Mouse (Mus musculus) left cerebral cortex, adult 2 months (tissue): Measurements from ENCODE around the gene Trpc5. TPM values are rescaled to one million over a fixed set of nuclear protein-coding genes. Genes with fewer than 3 reads are reported as not detected.

Experiments
- DNase-seq, 2 experiments: peaks; one replicate each; pipeline ENCODE4 v3.0.0; 2021 to 2022; ENCODE audit warnings: low spot score in 2 of 2, mixed read lengths in 1 of 2; ENCODE audit errors: extremely low spot score in 1 of 2
- H3K27ac ChIP-seq: fragments of 200-600 bp; 2 replicates; pipeline ENCODE4 v1.8.1; 2022
- H3K4me3 ChIP-seq: fragments of 200-600 bp; 2 replicates; pipeline ENCODE4 v1.8.1; 2022
- CTCF ChIP-seq: fragments of 200-600 bp; IDR thresholded peaks from 2 replicates; pipeline ENCODE4 v1.8.1; 2022; ENCODE audit warnings: antibody characterized with exemption, mild to moderate bottlenecking, moderate library complexity
- intact Hi-C: fragments of 180-260 bp; cut with DNase I; formaldehyde crosslinking; loops from one replicate; pipeline ENCODE4 v1.15.1; 2025
- total RNA-seq, 2 experiments: library from RNA; stranded (reverse); gene quantifications; 2 replicates each; pipeline ENCODE4 v1.2.3; 2021

The Trpc5 gene
- total RNA-seq, 2 experiments from 2014 or later = 15.3 to 18.2 TPM

DNA sequence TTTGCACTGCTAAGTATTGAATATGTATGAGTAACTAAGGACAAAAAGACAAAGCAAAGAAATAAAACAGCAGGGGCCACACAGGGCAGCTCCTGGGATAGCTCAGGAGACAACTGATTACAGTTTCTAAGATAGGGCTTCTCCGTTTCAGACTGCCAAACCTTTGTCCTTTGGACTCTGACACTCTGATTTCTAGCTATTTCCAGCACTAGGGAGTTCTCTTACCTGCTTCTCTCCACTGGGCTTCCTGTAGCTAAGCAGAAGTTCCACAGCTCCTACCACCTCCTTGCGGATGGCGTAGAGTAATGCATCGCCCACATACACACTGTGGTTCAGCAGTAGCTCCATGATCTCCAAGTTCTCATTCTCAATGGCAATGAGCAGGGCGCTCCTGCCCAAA is 164.7 kb downstream of the Trpc5 start:
- H3K4me3 ChIP-seq = no peak overlapping the region
- no peak overlapping the region for H3K27ac ChIP-seq
- intact Hi-C loops = no loop called here
- DNase-seq = no peak
- no peak for TF ChIP-seq CTCF

DNA sequence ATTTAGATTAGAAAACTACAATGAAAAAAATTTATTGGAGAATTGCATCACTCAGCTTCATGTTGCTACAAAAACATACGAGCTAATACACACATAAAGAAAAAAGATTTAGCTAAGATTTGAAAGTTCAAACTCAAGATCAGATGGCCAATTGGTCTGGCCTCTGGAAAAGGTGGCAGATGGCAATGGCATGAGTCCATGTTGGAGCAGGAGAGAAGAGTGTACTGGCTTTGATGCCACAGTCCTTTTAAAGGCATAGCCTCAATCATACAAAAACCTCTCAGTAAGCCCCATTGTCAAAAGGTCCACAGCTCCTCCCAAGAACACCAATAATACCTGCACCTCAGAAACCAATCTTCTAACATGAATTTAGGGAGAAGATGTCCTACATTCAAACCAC is 196.6 kb downstream of the Trpc5 start:
- intact Hi-C loops = no loop called here
- Histone ChIP-seq H3K4me3 (no peak overlapping the region), H3K27ac (no peak overlapping the region)
- no peak for DNase-seq
- TF ChIP-seq CTCF = no peak

DNA sequence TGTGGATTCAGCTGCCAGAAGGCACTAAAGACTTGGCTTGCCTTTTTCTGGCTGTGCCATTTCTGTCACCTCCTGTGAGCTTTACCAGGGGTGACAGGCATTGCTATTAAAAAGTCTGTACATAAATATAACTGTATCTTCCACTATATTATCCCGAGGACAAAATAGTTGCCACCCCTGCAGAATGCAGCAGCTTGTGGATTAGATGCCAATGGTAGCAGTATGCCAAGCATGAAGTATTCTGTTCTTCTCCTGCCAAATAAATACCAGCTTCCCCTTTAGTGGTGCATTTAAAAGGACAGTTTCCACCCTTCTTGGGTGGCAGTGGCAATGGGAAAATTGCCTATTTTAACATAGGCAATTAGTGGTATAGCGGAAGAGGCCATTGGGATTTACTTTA is 223.6 kb downstream of the Trpc5 start:
- intact Hi-C loops = no loop called here
- Histone ChIP-seq H3K27ac (no peak overlapping the region), H3K4me3 (no peak overlapping the region)
- TF ChIP-seq CTCF = no peak
- DNase-seq = no peak

DNA sequence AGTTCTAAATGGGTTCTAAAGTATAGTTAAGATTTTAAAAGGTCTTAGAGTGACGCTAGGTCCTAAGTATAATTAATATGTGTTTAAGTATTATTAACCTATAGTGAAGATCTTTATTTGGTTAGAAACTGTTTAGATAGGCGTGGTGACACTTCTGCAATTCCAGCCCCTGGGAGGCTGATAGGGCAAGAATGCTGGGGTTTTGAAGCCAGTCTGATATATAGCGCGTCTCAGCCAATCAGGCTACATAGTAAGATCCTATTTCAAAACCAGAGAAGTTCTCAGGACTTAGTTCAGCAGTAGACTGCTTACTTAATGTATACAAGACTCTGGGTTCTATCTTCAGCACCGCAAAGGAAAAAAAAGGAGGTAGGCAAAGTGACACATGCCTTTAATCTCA is 231.7 kb downstream of the Trpc5 start, which contains the start of gene Trpc5os:
Gene Trpc5os, plus strand, starts transcription at position 301 of the 400 bp plus-strand sequence.
- intact Hi-C loops = no loop called here
- no peak for TF ChIP-seq CTCF
- Histone ChIP-seq H3K4me3 (no peak within 1 kb of the TSS), H3K27ac (no peak within 1 kb of the TSS)
- DNase-seq = no peak

DNA sequence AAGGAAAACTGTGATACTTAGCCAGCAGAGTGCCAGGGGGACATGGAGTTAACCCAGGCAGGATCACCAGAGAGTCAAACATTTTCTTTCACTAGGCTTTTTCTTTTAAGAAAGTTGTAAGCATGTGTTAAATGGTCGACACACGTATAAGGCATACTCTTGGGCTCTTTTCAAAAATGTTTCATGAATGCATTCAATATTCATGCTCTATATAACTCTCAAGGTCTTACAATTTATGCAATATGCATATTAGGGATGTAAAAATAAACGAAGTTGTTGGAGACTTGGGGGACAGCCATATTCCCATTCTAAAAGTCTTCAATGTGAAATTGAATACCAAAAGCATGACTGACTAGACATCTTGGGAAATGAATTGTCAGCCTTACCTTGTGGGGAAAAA is 264.1 kb downstream of the Trpc5 start:
- no peak overlapping the region for H3K4me3 ChIP-seq
- no peak for DNase-seq
- intact Hi-C loops = loop anchor here (5.0 kb wide), 1 partner anchor 58 kb away; no protein-coding TSS in a partner anchor
- TF ChIP-seq CTCF = no peak
- H3K27ac ChIP-seq = no peak overlapping the region

DNA sequence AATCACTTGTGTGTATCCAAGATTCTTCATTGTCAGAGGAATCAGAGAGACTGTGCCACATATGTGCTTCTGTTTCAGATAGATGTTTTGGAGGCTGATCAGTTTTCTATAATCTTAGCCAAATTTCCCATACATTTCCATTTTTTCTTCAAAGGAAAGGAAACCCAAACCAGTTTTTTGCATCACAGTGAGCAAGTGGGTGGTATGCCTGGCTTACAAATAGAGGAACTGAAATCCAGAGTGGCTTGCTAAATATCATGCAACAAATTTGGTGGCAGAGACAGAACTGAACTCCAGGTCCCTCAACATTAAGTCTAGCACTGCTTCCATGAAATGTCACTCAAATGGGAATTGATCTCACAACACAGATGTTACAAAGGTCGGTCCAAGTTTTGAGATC is 266.9 kb downstream of the Trpc5 start:
- no peak for DNase-seq
- TF ChIP-seq CTCF = no peak
- intact Hi-C loops = loop anchor here (5.0 kb wide), 1 partner anchor 61 kb away; no protein-coding TSS in a partner anchor
- Histone ChIP-seq H3K27ac (no peak overlapping the region), H3K4me3 (no peak overlapping the region)

DNA sequence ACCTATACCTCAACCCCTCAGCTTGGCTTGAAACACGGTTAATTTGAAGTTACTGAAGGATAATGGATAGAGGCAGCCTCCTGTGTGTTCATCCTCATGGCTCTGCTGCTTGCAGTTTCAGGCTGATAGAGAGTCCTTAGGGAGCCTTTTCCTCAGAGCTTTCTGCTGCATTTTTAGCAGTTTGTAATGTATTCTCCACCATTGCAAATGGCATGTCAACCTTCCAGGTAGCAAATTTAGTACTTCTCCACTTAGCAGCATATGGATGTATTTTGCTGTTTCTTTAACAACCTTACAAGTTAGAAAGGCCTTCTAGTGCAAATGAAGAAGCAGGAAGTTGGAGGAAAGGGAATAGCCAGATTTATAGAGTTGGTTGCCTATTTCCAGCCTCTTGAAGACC is 267.7 kb downstream of the Trpc5 start:
- no peak overlapping the region for H3K4me3 ChIP-seq
- no peak for DNase-seq
- no peak overlapping the region for H3K27ac ChIP-seq
- intact Hi-C loops = loop anchor here (5.0 kb wide), 1 partner anchor 62 kb away; no protein-coding TSS in a partner anchor
- no peak for TF ChIP-seq CTCF

DNA sequence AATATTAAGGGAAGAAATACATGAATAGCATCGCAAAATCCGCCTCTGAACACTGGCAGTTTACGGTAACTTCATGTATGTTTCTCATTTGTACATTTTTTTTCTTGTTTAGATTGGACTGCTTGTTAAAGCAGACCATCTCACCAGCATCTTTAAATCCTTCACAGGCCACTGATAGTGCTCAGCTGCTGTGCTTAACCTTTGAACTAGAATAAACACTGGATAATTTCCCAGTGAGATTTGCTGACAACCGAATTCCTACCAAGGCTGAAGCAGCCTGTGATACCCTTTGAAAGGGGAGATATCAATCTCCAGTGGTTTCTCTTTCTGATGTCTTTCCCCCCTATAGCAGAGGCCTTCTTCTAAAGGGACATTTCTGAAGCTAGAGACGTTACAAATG is 279.9 kb downstream of the Trpc5 start:
- TF ChIP-seq CTCF = no peak
- no peak for DNase-seq
- no peak overlapping the region for H3K27ac ChIP-seq
- no peak overlapping the region for H3K4me3 ChIP-seq
- intact Hi-C loops = loop anchor here (5.0 kb wide), 1 partner anchor 239 kb away; no protein-coding TSS in a partner anchor

DNA sequence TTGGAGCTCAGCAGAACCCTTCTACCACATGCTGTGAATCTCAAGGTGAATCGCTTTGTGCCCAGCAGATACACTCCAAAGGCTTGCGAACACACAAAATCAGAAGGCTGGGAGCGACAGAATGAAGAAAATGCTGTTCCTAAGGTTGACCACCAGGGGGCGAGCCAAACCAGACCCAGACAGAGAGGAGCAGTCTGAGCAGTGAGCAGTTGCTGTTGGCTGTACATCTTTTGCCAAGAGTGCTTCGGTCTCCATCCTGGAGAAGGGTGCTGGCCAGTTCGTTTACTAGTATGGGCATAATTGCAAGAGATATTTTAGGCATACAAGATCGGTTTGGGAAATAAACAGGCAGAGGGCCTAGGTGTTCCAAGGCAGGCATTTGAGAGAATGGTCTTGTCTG is 284.5 kb downstream of the Trpc5 start:
- peak; percentile 49 to 61 for DNase-seq
- TF ChIP-seq CTCF = peak; percentile 79
- intact Hi-C loops = no loop called here

DNA sequence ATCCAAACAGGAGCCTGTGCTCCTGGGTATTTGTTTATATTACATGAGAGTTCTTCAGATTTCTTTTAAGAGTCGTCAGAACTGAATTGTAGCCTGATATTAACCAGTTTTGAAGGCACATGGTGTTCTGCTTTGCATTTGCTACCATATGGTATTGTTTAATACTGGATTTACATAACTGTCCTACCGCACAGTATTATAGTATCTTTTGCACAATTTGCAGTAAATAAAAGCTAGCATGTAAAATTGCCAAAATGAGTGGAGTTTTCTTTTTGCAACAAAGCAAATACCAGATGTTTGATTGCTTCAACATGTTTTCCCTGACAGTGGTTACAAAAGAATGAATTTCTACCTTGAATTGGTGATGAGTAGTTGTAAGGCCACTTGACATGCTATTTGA is 313.8 kb downstream of the Trpc5 start:
- no peak for TF ChIP-seq CTCF
- DNase-seq = no peak
- no peak overlapping the region for H3K4me3 ChIP-seq
- intact Hi-C loops = no loop called here
- no peak overlapping the region for H3K27ac ChIP-seq

More for the DNA sequence above, 284.5 kb downstream of the Trpc5 start:
- Histone ChIP-seq H3K27ac (no peak overlapping the region), H3K4me3 (no peak overlapping the region)

DNA sequence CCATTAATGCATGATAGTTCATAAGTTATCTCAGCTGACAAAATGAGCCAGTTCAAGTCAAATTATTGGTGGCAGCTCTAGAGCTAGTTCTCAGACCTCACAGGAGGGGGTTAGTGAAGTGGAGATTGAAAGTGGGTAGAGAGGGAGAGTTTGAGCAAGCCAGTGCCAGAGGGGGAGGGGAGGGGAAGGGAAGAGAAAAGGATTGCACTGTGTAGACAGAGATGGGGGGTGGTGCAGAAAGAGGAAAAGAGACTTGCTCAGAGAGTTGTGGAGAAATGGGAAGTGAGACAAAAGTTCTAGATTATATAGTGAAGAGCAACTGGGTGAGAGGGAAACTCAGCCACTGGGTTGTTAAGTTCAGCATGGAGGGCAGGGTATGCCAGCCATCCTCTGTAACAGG is 349.6 kb downstream of the Trpc5 start:
- Histone ChIP-seq H3K27ac (no peak overlapping the region), H3K4me3 (no peak overlapping the region)
- TF ChIP-seq CTCF = no peak
- intact Hi-C loops = no loop called here
- no peak for DNase-seq

DNA sequence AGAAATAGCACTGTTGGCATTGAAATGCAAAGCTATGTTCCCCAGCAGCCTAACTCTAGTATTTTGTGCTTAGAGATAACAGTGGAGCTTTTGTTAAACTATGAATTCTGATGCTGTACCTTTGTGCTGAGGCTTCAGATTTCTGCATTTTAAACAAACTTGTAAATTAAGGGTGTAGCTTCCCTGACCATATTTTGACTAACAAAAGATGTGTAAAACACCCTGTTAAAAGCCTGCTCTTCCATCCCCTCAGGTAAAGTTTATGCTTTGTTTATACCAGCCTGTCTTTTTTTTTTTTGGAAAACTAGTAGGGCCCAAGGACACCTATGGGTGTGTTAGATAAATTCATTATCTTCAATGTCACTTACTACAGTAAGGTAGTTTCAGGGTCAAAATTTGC is 350.0 kb downstream of the Trpc5 start:
- no peak for TF ChIP-seq CTCF
- no peak overlapping the region for H3K4me3 ChIP-seq
- H3K27ac ChIP-seq = no peak overlapping the region
- no peak for DNase-seq
- intact Hi-C loops = no loop called here

DNA sequence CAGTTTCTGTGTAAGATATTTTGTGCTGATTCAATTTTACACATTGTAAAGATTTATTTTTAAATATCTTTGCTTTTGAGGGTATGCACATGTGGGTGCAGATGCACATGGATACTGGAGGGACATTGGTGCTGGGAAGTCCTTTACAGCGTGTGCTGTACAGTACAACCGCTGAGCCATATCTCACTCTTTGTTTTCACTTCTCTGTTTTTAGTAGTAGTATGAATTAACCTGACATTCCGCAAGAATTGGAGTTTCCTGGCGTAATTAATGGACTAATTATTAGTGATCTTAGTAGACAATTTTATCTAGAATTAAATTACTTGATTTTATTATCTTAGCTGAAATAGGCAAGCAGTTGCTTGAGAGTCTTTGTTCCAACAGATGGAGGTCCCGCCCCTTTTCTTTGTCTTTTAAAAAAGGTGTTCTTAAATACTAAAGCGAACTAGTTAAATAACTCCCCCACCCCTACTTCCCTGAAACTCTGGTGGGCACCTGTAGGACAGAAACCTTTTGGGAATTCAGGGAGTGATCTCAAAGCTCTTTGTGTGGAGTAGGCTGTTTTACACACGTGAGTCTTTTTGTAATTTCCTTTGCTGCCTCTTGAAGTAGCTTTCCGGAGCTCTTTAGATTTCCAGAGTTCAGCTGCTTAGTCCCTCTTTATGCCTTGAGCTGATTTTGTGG is 352.5 kb downstream of the Trpc5 start:
- Histone ChIP-seq H3K4me3 (no peak overlapping the region), H3K27ac (no peak overlapping the region)
- no peak for DNase-seq
- TF ChIP-seq CTCF = no peak
- intact Hi-C loops = no loop called here

Other genes with a start within 250 kb of the Trpc5 start
- not detected for gene Trpc5os, start 231.6 kb downstream of the Trpc5 start, total RNA-seq
- gene Rtl4, start 727 bp upstream of the Trpc5 start, total RNA-seq = 1 to 10 TPM; 1.9 to 2.7 TPM